Mouse (Mus musculus): ENCODE data around the gene Nipsnap2. TPM values are rescaled to one million over a fixed set of nuclear protein-coding genes. Genes with fewer than 3 reads are reported as not detected.
"Not testable (repeated sequence)": the region's sequence is repeated elsewhere in the genome, so short reads cannot be mapped to it uniquely, and the experiment has no call there.

The Nipsnap2 gene
- polyA plus RNA-seq, 1 experiment from 2014 or later: 119 TPM

GRCm38 (mm10) chr5:129787818-129788593, 63.1 kb downstream of the Nipsnap2 start:
- ATAC-seq (ENCODE audit: low FRiP score, low read depth): no peak
- Histone ChIP-seq H3K36me3 (peaks cover 44% of the 10 kb centered on the region), H3K27me3 (no peaks in the 10 kb centered on the region), H3K4me1 (peaks cover 22% of the 10 kb centered on the region), H3K4me3 (peak overlapping the region; percentile 93), H3K9ac (peak overlapping the region; percentile 98), H3K27ac (0 out of 2 replicates have a peak overlapping the region, but pooled peaks have one; percentile 99), H3K4me2 (replicated peaks) (peak overlapping the region; percentile 84), H3K9me3 (no peaks in the 10 kb centered on the region)
- 13% methylated on average over 11 of the region's 11 CpGs for WGBS

GRCm38 (mm10) chr5:129790591-129790990, 65.7 kb downstream of the Nipsnap2 start:
- not testable (repeated sequence) for H3K9ac ChIP-seq; H3K4me2 ChIP-seq (replicated peaks); H3K27ac ChIP-seq; H3K9me3 ChIP-seq; H3K4me3 ChIP-seq; ATAC-seq (ENCODE audit: low FRiP score, low read depth); H3K27me3 ChIP-seq
- Histone ChIP-seq H3K4me1 (peaks cover 22% of the 10 kb centered on the region), H3K36me3 (peaks cover 59% of the 10 kb centered on the region)
- WGBS: 91% methylated on average over 8 of the region's 8 CpGs

Other genes starting within 250 kb of the Nipsnap2 start
- 56.2 and 59.9 TPM in 2 replicates for gene Sfswap, start 223.8 kb upstream of the Nipsnap2 start, polyA plus RNA-seq (2015; fragmentation: Nextera tagmentation; extraction: Ambion mirVana)
- 1.6 and 2.1 TPM in 2 replicates for gene Mmp17, start 140.9 kb upstream of the Nipsnap2 start, polyA plus RNA-seq (2015; fragmentation: Nextera tagmentation; extraction: Ambion mirVana)
- gene Zfp11, start 55.0 kb upstream of the Nipsnap2 start, polyA plus RNA-seq (2015; fragmentation: Nextera tagmentation; extraction: Ambion mirVana): 6.8 and 6.9 TPM in 2 replicates
- gene Sept14, start 16.6 kb upstream of the Nipsnap2 start, polyA plus RNA-seq (2015; fragmentation: Nextera tagmentation; extraction: Ambion mirVana): not detected in 2 replicates
- 199 and 219 TPM in 2 replicates for gene Mrps17, start 9.6 kb upstream of the Nipsnap2 start, polyA plus RNA-seq (2015; fragmentation: Nextera tagmentation; extraction: Ambion mirVana)
- 26.1 and 28.5 TPM in 2 replicates for gene Psph, start 62.4 kb downstream of the Nipsnap2 start, polyA plus RNA-seq (2015; fragmentation: Nextera tagmentation; extraction: Ambion mirVana)
- 79.8 and 85.3 TPM in 2 replicates for gene Sumf2, start 121.9 kb downstream of the Nipsnap2 start, polyA plus RNA-seq (2015; fragmentation: Nextera tagmentation; extraction: Ambion mirVana)
- 951 and 990 TPM in 2 replicates for gene Chchd2, start 162.4 kb downstream of the Nipsnap2 start, polyA plus RNA-seq (2015; fragmentation: Nextera tagmentation; extraction: Ambion mirVana)
- 9.8 and 10.4 TPM in 2 replicates for gene Zbed5, start 170.7 kb downstream of the Nipsnap2 start, polyA plus RNA-seq (2015; fragmentation: Nextera tagmentation; extraction: Ambion mirVana)
- gene Phkg1, start 173.5 kb downstream of the Nipsnap2 start, polyA plus RNA-seq (2015; fragmentation: Nextera tagmentation; extraction: Ambion mirVana): 0.32 and 0.36 TPM in 2 replicates
- gene Nupr1l, start 183.5 kb downstream of the Nipsnap2 start, polyA plus RNA-seq (2015; fragmentation: Nextera tagmentation; extraction: Ambion mirVana): 4.9 and 5.1 TPM in 2 replicates
- 26.9 and 28.7 TPM in 2 replicates for gene Vkorc1l1, start 216.9 kb downstream of the Nipsnap2 start, polyA plus RNA-seq (2015; fragmentation: Nextera tagmentation; extraction: Ambion mirVana)

Data from limb, embryonic 13.5 days (tissue).